In genomic region chr4:53795706-53796105, GRCm38 (mm10) we compare ENCODE assay signal across 25 mouse cellular contexts. TPM values are rescaled to one million over a fixed set of nuclear protein-coding genes. Genes with fewer than 3 reads are reported as not detected.
DNase-seq lines count a peak whose midpoint lies in the region; ATAC-seq and TF ChIP-seq lines count a peak whose summit lies in the region.
"Had no signal": no experiment of that assay in that cellular context is flagged by ENCODE, and none has a peak within 500 bp of the region (broad histone marks: within the 10 kb centered on the region; RNA-seq: fewer than 3 reads in every experiment).

No protein-coding gene starts in this region.

- H3K27me3 ChIP-seq in midbrain, embryonic 11.5 days (ENCODE audit: control insufficient read depth, insufficient read depth, low read length), result no peaks in the 10 kb centered on the region
- no peaks in the 10 kb centered on the region for H3K27me3 ChIP-seq in midbrain, embryonic 16.5 days (ENCODE audit: control insufficient read depth, insufficient read depth, low read depth, low read length)
- no peaks in the 10 kb centered on the region for H3K27me3 ChIP-seq in midbrain, embryonic 13.5 days
- peaks cover 24% of the 10 kb centered on the region for H3K27me3 ChIP-seq in embryonic facial prominence, embryonic 10.5 days (replicated peaks; ENCODE audit: low read depth, poor library complexity, severe bottlenecking)
- H3K27me3 ChIP-seq in liver, postnatal 0 days (ENCODE audit: insufficient read depth, low read length), result no peaks in the 10 kb centered on the region
- H3K27me3 ChIP-seq: hindbrain, embryonic 12.5 days; hindbrain, embryonic 15.5 days had no signal

- no peaks in the 10 kb centered on the region for H3K36me3 ChIP-seq in midbrain, embryonic 11.5 days (ENCODE audit: control insufficient read depth, insufficient read depth, low read length)
- no peaks in the 10 kb centered on the region for H3K36me3 ChIP-seq in midbrain, embryonic 16.5 days (ENCODE audit: control insufficient read depth, insufficient read depth, low read length)
- no peaks in the 10 kb centered on the region for H3K36me3 ChIP-seq in midbrain, embryonic 13.5 days
- no peaks in the 10 kb centered on the region for H3K36me3 ChIP-seq in embryonic facial prominence, embryonic 10.5 days (replicated peaks)
- H3K36me3 ChIP-seq in liver, postnatal 0 days (replicated peaks; ENCODE audit: insufficient read depth, low read length), result no peaks in the 10 kb centered on the region
- H3K36me3 ChIP-seq: embryonic facial prominence, embryonic 13.5 days; hindbrain, embryonic 12.5 days; hindbrain, embryonic 15.5 days had no signal

- TF ChIP-seq CTCF in liver, postnatal 0 days (IDR thresholded peaks at IDR 0.05; ENCODE audit: low read depth), result no peak

- TF ChIP-seq EP300 in liver, postnatal 0 days (IDR thresholded peaks at IDR 0.05; ENCODE audit: low read depth), result no peak

- no peak overlapping the region for H3K4me2 ChIP-seq in midbrain, embryonic 11.5 days
- no peak overlapping the region for H3K4me2 ChIP-seq in midbrain, embryonic 16.5 days (ENCODE audit: low read length)
- no peak overlapping the region for H3K4me2 ChIP-seq in midbrain, embryonic 13.5 days (replicated peaks)
- no peak overlapping the region for H3K4me2 ChIP-seq in liver, postnatal 0 days (ENCODE audit: low read depth, low read length)
- H3K4me2 ChIP-seq: embryonic facial prominence, embryonic 13.5 days; heart, embryonic 11.5 days; hindbrain, embryonic 12.5 days; hindbrain, embryonic 15.5 days had no signal

- no peak overlapping the region for H3K9ac ChIP-seq in midbrain, embryonic 11.5 days (ENCODE audit: low read length)
- no peak overlapping the region for H3K9ac ChIP-seq in midbrain, embryonic 16.5 days (ENCODE audit: low read depth, low read length)
- no peak overlapping the region for H3K9ac ChIP-seq in midbrain, embryonic 13.5 days (replicated peaks)
- no peak overlapping the region for H3K9ac ChIP-seq in liver, postnatal 0 days (replicated peaks)
- H3K9ac ChIP-seq: embryonic facial prominence, embryonic 13.5 days; forebrain, embryonic 13.5 days; hindbrain, embryonic 12.5 days; hindbrain, embryonic 15.5 days had no signal

- peaks cover 37% of the 10 kb centered on the region for H3K4me1 ChIP-seq in midbrain, embryonic 11.5 days (ENCODE audit: control insufficient read depth, insufficient read depth, low read length)
- no peaks in the 10 kb centered on the region; the same call in 1 of the 2 replicates for H3K4me1 ChIP-seq in midbrain, embryonic 16.5 days (ENCODE audit: control insufficient read depth, insufficient read depth, low read length)
- H3K4me1 ChIP-seq in midbrain, embryonic 13.5 days (replicated peaks), result peaks cover 41% of the 10 kb centered on the region
- peaks cover 23% of the 10 kb centered on the region for H3K4me1 ChIP-seq in embryonic facial prominence, embryonic 10.5 days
- H3K4me1 ChIP-seq in liver, postnatal 0 days (ENCODE audit: insufficient read depth), result peaks cover 9% of the 10 kb centered on the region
- H3K4me1 ChIP-seq: embryonic facial prominence, embryonic 13.5 days had no signal

- no peak for ATAC-seq in midbrain, embryonic 11.5 days (ENCODE audit: low FRiP score)
- ATAC-seq in midbrain, embryonic 16.5 days, result no peak
- no peak for ATAC-seq in midbrain, embryonic 13.5 days
- ATAC-seq in liver, postnatal 0 days, result no peak
- ATAC-seq: activated CD4-positive, CD25-positive, alpha-beta regulatory T cell, adult 4 months; forebrain, embryonic 13.5 days; forebrain, embryonic 16.5 days had no signal

- no peak overlapping the region for H3K4me3 ChIP-seq in midbrain, embryonic 11.5 days (ENCODE audit: low read depth, low read length)
- H3K4me3 ChIP-seq in midbrain, embryonic 16.5 days (ENCODE audit: low read depth, low read length), result no peak overlapping the region
- H3K4me3 ChIP-seq in midbrain, embryonic 13.5 days (replicated peaks), result no peak overlapping the region
- H3K4me3 ChIP-seq in embryonic facial prominence, embryonic 10.5 days, result no peak overlapping the region
- no peak overlapping the region for H3K4me3 ChIP-seq in liver, postnatal 0 days (ENCODE audit: low read depth, low read length)
- H3K4me3 ChIP-seq: embryonic facial prominence, embryonic 13.5 days; erythroblast, embryonic 14.5 days; forebrain, embryonic 13.5 days; gastrocnemius, adult 2 months; hindbrain, embryonic 12.5 days; hindbrain, embryonic 15.5 days had no signal

- WGBS in midbrain, embryonic 11.5 days, result 92% methylated on average over 2 of the region's 2 CpGs
- WGBS in midbrain, embryonic 16.5 days, result 80% methylated on average over 2 of the region's 2 CpGs
- 91% methylated on average over 2 of the region's 2 CpGs for WGBS in midbrain, embryonic 13.5 days
- WGBS in embryonic facial prominence, embryonic 10.5 days, result 80% methylated on average over 2 of the region's 2 CpGs
- WGBS in liver, postnatal 0 days (ENCODE audit: insufficient replicate concordance), result 79% methylated on average over 2 of the region's 2 CpGs

- DNase-seq in midbrain, embryonic 11.5 days (ENCODE audit: low spot score, missing footprints), result peak; percentile 82
- peak; percentile 5 for DNase-seq in testis, postnatal 10 days (ENCODE audit: low spot score)
- no peak for DNase-seq in testis, postnatal 14 days (ENCODE audit: low spot score)
- no peak for DNase-seq in embryonic facial prominence, embryonic 10.5 days (ENCODE audit: low spot score)
- no peak for DNase-seq in liver, postnatal 0 days
- DNase-seq: adrenal gland, postnatal 10 days; adrenal gland, postnatal 36 days; cerebellum, adult 11 months; cerebellum, adult 2 months; cerebellum, adult 9-11 months; cerebellum, postnatal 25 days; gastrocnemius, adult 2 months; gastrocnemius, postnatal 14 days; heart, adult 11 months had no signal

- H3K9me3 ChIP-seq in midbrain, embryonic 11.5 days (ENCODE audit: control insufficient read depth, low read length), result no peaks in the 10 kb centered on the region
- no peaks in the 10 kb centered on the region for H3K9me3 ChIP-seq in midbrain, embryonic 16.5 days (replicated peaks; ENCODE audit: control insufficient read depth, low read length, poor library complexity, severe bottlenecking)
- no peaks in the 10 kb centered on the region for H3K9me3 ChIP-seq in midbrain, embryonic 13.5 days
- no peaks in the 10 kb centered on the region for H3K9me3 ChIP-seq in embryonic facial prominence, embryonic 10.5 days
- H3K9me3 ChIP-seq in liver, postnatal 0 days (ENCODE audit: low read length), result no peaks in the 10 kb centered on the region
- H3K9me3 ChIP-seq: embryonic facial prominence, embryonic 13.5 days; forebrain, embryonic 13.5 days; hindbrain, embryonic 12.5 days; hindbrain, embryonic 15.5 days had no signal

- peak overlapping the region; percentile 78; the same call in 1 of the 2 replicates for H3K27ac ChIP-seq in midbrain, embryonic 11.5 days (ENCODE audit: low read depth, low read length)
- no peak overlapping the region for H3K27ac ChIP-seq in midbrain, embryonic 16.5 days (ENCODE audit: low read length)
- H3K27ac ChIP-seq in midbrain, embryonic 13.5 days, result peak overlapping the region; percentile 81
- H3K27ac ChIP-seq in embryonic facial prominence, embryonic 10.5 days (replicated peaks), result no peak overlapping the region
- H3K27ac ChIP-seq in liver, postnatal 0 days (ENCODE audit: low read depth), result no peak overlapping the region
- H3K27ac ChIP-seq: embryonic facial prominence, embryonic 13.5 days; forebrain, embryonic 13.5 days; gastrocnemius, adult 2 months; hindbrain, embryonic 12.5 days; hindbrain, embryonic 15.5 days had no signal

RNA-seq across cellular contexts. Expression of gene Tal2, which starts 16.2 kb away (rescaled TPM):
- polyA plus RNA-seq in midbrain, embryonic 11.5 days (2014; fragmentation: Nextera tagmentation; extraction: Ambion mirVana), result 44.9 and 45.9 TPM in 2 replicates
- 2.0 and 2.3 TPM in 2 replicates for polyA plus RNA-seq in midbrain, embryonic 16.5 days (2015; fragmentation: Nextera tagmentation; extraction: Ambion mirVana)
- 30.1 and 35.7 TPM in 2 replicates for polyA plus RNA-seq in midbrain, embryonic 13.5 days (2015; fragmentation: Nextera tagmentation; extraction: Ambion mirVana)
- 0.53 and 0.88 TPM in 2 replicates for polyA plus RNA-seq in embryonic facial prominence, embryonic 10.5 days (2016; fragmentation: Nextera tagmentation; extraction: Ambion mirVana)
- 0.05 TPM in 1 of 2 replicates, not detected in the other for polyA plus RNA-seq in liver, postnatal 0 days (2015; fragmentation: Nextera tagmentation; extraction: Ambion mirVana)
- polyA plus RNA-seq: activated CD4-positive, CD25-positive, alpha-beta regulatory T cell, adult 4 months; erythroblast, embryonic 14.5 days; heart, postnatal 0 days had no signal

RNA-seq across cellular contexts. Expression of gene Tmem38b, which starts 30.1 kb away (rescaled TPM):
- polyA plus RNA-seq in midbrain, embryonic 11.5 days (2014; fragmentation: Nextera tagmentation; extraction: Ambion mirVana), result 13.0 and 13.5 TPM in 2 replicates
- 7.7 and 8.3 TPM in 2 replicates for polyA plus RNA-seq in midbrain, embryonic 16.5 days (2015; fragmentation: Nextera tagmentation; extraction: Ambion mirVana)
- polyA plus RNA-seq in midbrain, embryonic 13.5 days (2015; fragmentation: Nextera tagmentation; extraction: Ambion mirVana), result 11.1 TPM in 2 replicates
- polyA plus RNA-seq in embryonic facial prominence, embryonic 10.5 days (2016; fragmentation: Nextera tagmentation; extraction: Ambion mirVana), result 4.6 and 4.8 TPM in 2 replicates
- polyA plus RNA-seq in liver, postnatal 0 days (2015; fragmentation: Nextera tagmentation; extraction: Ambion mirVana), result 15.2 and 17.0 TPM in 2 replicates

Comparison
In these comparisons a context has a peak if more than half of its experiments do, and no peak if none do; other contexts are left out.
1. DNase-seq: peak in midbrain, embryonic 11.5 days (single experiment) and testis, postnatal 10 days (single experiment); none in testis, postnatal 14 days (single experiment), embryonic facial prominence, embryonic 10.5 days (single experiment) and liver, postnatal 0 days (single experiment).
2. H3K27ac ChIP-seq: peak in midbrain, embryonic 11.5 days (single experiment) and midbrain, embryonic 13.5 days (single experiment); none in midbrain, embryonic 16.5 days (single experiment), embryonic facial prominence, embryonic 10.5 days (single experiment) and liver, postnatal 0 days (single experiment).